Mouse (Mus musculus) kidney, adult 2 months (tissue): ENCODE measurements around the gene Tbx3.

ENCODE experiments used
- CTCF ChIP-seq: fragments of 200-500 bp; conservative IDR thresholded peaks from 2 replicates; pipeline ENCODE4 v1.5.1; 2011; ENCODE audit warnings: low read depth, mild to moderate bottlenecking, control low read depth, low read length, moderate library complexity, mixed read lengths; ENCODE audit not compliant: insufficient read depth, insufficient read length
- POLR2A ChIP-seq: fragments of 200-500 bp; IDR thresholded peaks from one replicate; pipeline ENCODE4 v1.6.1; 2011; ENCODE audit warnings: low read depth, low read length, control low read depth

- TF ChIP-seq CTCF = no peak
- TF ChIP-seq POLR2A = no peak
Observed at GRCm38 (mm10) chr5:119694914-119695313, 24.4 kb downstream of the Tbx3 start.
